Mouse (Mus musculus) thymus, adult 2 months (tissue): ENCODE data around the gene Atp1b2.
A peak's percentile ranks its signal among the peaks of the same experiment; 100 is the strongest.

Source experiments
- CTCF ChIP-seq: fragments of 200-500 bp; IDR thresholded peaks from 2 replicates; pipeline ENCODE4 v1.5.1; 2012; ENCODE audit warnings: mild to moderate bottlenecking, control low read depth, low read length, moderate library complexity, borderline replicate concordance; ENCODE audit not compliant: control insufficient read depth, poor library complexity, insufficient read depth; ENCODE audit errors: extremely low read depth
- POLR2A ChIP-seq: fragments of 200-500 bp; IDR thresholded peaks from 2 replicates; pipeline ENCODE4 v1.6.1; 2012; ENCODE audit warnings: mild to moderate bottlenecking, low read length, control low read depth, moderate library complexity; ENCODE audit not compliant: control insufficient read depth, poor library complexity, insufficient read depth; ENCODE audit errors: extremely low read depth

DNA sequence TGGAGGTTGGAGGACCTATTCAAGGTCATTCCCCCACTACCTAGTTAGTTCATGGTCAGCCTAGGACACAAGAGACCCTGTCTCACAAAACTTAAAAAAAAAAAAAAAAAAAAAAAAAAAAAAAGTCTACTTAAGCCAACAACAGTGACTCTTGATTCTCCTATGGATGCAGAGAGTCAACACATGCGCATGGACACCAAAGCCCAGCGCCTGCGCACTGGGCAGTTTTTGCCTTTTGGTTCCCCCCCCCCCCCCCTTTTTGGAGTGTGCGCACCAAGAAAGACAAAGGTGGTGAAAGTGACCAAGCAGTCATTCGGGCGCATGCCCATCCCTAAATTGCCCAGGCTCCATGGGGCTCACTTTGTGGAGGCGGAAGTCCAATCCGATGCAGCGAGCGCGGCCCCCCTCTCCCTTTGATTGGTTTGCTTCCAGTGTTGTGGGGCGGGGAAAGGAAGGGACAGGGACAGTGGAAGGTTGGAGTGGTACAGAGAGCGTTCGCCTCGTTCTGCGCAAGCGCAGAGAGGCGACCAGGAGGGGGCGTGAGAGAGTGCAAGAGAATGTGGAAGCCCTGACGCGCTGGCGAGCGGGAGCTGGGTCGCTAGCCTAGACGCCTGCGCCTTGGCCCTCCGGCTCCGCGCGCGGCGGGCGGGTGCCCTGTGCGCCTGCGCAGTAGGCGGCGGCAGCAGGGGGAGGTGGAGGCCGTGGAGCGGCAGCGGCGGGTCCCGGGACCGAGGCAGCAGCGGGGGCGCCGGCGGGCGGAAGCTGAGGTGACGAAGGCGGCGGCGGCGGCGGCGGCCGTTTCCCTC is 26.7 kb upstream of the Atp1b2 start, which contains the start of gene Fxr2:
- peak; percentile 92 for TF ChIP-seq CTCF
- peak; percentile 81 for TF ChIP-seq POLR2A
